Mouse (Mus musculus): ENCODE measurements around the gene Rnf144a. TPM values are rescaled to one million over a fixed set of nuclear protein-coding genes. Genes with fewer than 3 reads are reported as not detected.

Rnf144a gene
- polyA plus RNA-seq, 1 experiment from 2014 or later = 3.2 TPM

GRCm38 (mm10) chr12:26403372-26404125 lies 11.5 kb downstream of the Rnf144a start:
- ATAC-seq (no peak), DNase-seq (no peak)
- Histone ChIP-seq H3K4me1 (ENCODE audit: insufficient read depth) (peaks cover 33% of the 10 kb centered on the region), H3K4me2 (ENCODE audit: low read depth, low read length) (no peak overlapping the region), H3K9me3 (ENCODE audit: low read length) (no peaks in the 10 kb centered on the region), H3K36me3 (replicated peaks; ENCODE audit: insufficient read depth, low read length) (no peaks in the 10 kb centered on the region), H3K4me3 (ENCODE audit: low read depth, low read length) (no peak overlapping the region), H3K9ac (replicated peaks) (no peak overlapping the region), H3K27me3 (ENCODE audit: insufficient read depth, low read length) (no peaks in the 10 kb centered on the region), H3K27ac (ENCODE audit: low read depth) (no peak overlapping the region)
- no peak for TF ChIP-seq CTCF (IDR thresholded peaks at IDR 0.05; ENCODE audit: low read depth)
- no peak for TF ChIP-seq EP300 (IDR thresholded peaks at IDR 0.05; ENCODE audit: low read depth)
- WGBS (ENCODE audit: insufficient replicate concordance) = 71% methylated on average over 16 of the region's 16 CpGs

GRCm38 (mm10) chr12:26401696-26402470 lies 13.2 kb downstream of the Rnf144a start:
- Histone ChIP-seq H3K4me3 (ENCODE audit: low read depth, low read length) (no peak overlapping the region), H3K36me3 (replicated peaks; ENCODE audit: insufficient read depth, low read length) (no peaks in the 10 kb centered on the region), H3K9ac (replicated peaks) (no peak overlapping the region), H3K27me3 (ENCODE audit: insufficient read depth, low read length) (no peaks in the 10 kb centered on the region), H3K4me1 (ENCODE audit: insufficient read depth) (peaks cover 33% of the 10 kb centered on the region), H3K4me2 (ENCODE audit: low read depth, low read length) (0 out of 2 replicates have a peak overlapping the region, but pooled peaks have one; percentile 11), H3K27ac (ENCODE audit: low read depth) (peak overlapping the region; percentile 53; the same call in 1 of the 2 replicates), H3K9me3 (ENCODE audit: low read length) (no peaks in the 10 kb centered on the region)
- 43% methylated on average over 10 of the region's 10 CpGs for WGBS (ENCODE audit: insufficient replicate concordance)
- DNase-seq = no peak
- ATAC-seq = no peak
- TF ChIP-seq EP300 (IDR thresholded peaks at IDR 0.05; ENCODE audit: low read depth) (peak; percentile 50; the same call in 1 of the 2 replicates), CTCF (IDR thresholded peaks at IDR 0.05; ENCODE audit: low read depth) (no peak)

- DNase-seq (no peak), ATAC-seq (0 out of 2 replicates have a peak, but pooled peaks have one; percentile 6)
- no peaks in the 10 kb centered on the region for H3K9me3 ChIP-seq (ENCODE audit: low read length)
- H3K27me3 ChIP-seq (ENCODE audit: insufficient read depth, low read length) = no peaks in the 10 kb centered on the region
- H3K4me3 ChIP-seq (ENCODE audit: low read depth, low read length) = no peak overlapping the region
- peaks cover 33% of the 10 kb centered on the region for H3K4me1 ChIP-seq (ENCODE audit: insufficient read depth)
- peak overlapping the region; percentile 53; the same call in 1 of the 2 replicates for H3K27ac ChIP-seq (ENCODE audit: low read depth)
- H3K4me2 ChIP-seq (ENCODE audit: low read depth, low read length) = 0 out of 2 replicates have a peak overlapping the region, but pooled peaks have one; percentile 11
- H3K36me3 ChIP-seq (replicated peaks; ENCODE audit: insufficient read depth, low read length) = no peaks in the 10 kb centered on the region
- TF ChIP-seq CTCF (IDR thresholded peaks at IDR 0.05; ENCODE audit: low read depth) (no peak), EP300 (IDR thresholded peaks at IDR 0.05; ENCODE audit: low read depth) (no peak)
- no peak overlapping the region for H3K9ac ChIP-seq (replicated peaks)
- WGBS (ENCODE audit: insufficient replicate concordance) = 48% methylated on average over 1 of the region's 1 CpGs
Measured at GRCm38 (mm10) chr12:26401254-26401653, 13.8 kb downstream of the Rnf144a start.

- DNase-seq = no peak
- H3K27me3 ChIP-seq (ENCODE audit: insufficient read depth, low read length) = no peaks in the 10 kb centered on the region
- 71% methylated on average over 1 of the region's 1 CpGs for WGBS (ENCODE audit: insufficient replicate concordance)
- H3K9ac ChIP-seq (replicated peaks) = no peak overlapping the region
- H3K27ac ChIP-seq (ENCODE audit: low read depth) = no peak overlapping the region
- H3K9me3 ChIP-seq (ENCODE audit: low read length) = no peaks in the 10 kb centered on the region
- peaks cover 33% of the 10 kb centered on the region for H3K4me1 ChIP-seq (ENCODE audit: insufficient read depth)
- TF ChIP-seq EP300 (IDR thresholded peaks at IDR 0.05; ENCODE audit: low read depth) (no peak), CTCF (IDR thresholded peaks at IDR 0.05; ENCODE audit: low read depth) (no peak)
- no peak overlapping the region for H3K4me3 ChIP-seq (ENCODE audit: low read depth, low read length)
- no peak overlapping the region for H3K4me2 ChIP-seq (ENCODE audit: low read depth, low read length)
- ATAC-seq = peak; percentile 78
- H3K36me3 ChIP-seq (replicated peaks; ENCODE audit: insufficient read depth, low read length) = no peaks in the 10 kb centered on the region
Measured at GRCm38 (mm10) chr12:26400762-26401161, 14.3 kb downstream of the Rnf144a start.

- TF ChIP-seq CTCF (IDR thresholded peaks at IDR 0.05; ENCODE audit: low read depth) (no peak), EP300 (IDR thresholded peaks at IDR 0.05; ENCODE audit: low read depth) (no peak)
- WGBS (ENCODE audit: insufficient replicate concordance) = 87% methylated on average over 6 of the region's 6 CpGs
- no peak overlapping the region for H3K4me2 ChIP-seq (ENCODE audit: low read depth, low read length)
- H3K36me3 ChIP-seq (replicated peaks; ENCODE audit: insufficient read depth, low read length) = no peaks in the 10 kb centered on the region
- no peaks in the 10 kb centered on the region for H3K9me3 ChIP-seq (ENCODE audit: low read length)
- no peak for ATAC-seq
- H3K27ac ChIP-seq (ENCODE audit: low read depth) = no peak overlapping the region
- no peaks in the 10 kb centered on the region for H3K27me3 ChIP-seq (ENCODE audit: insufficient read depth, low read length)
- no peak for DNase-seq
- no peak overlapping the region for H3K4me3 ChIP-seq (ENCODE audit: low read depth, low read length)
- peaks cover 25% of the 10 kb centered on the region for H3K4me1 ChIP-seq (ENCODE audit: insufficient read depth)
- no peak overlapping the region for H3K9ac ChIP-seq (replicated peaks)
Measured at GRCm38 (mm10) chr12:26399391-26399790, 15.7 kb downstream of the Rnf144a start.

GRCm38 (mm10) chr12:26398597-26398996 lies 16.5 kb downstream of the Rnf144a start:
- Histone ChIP-seq H3K4me1 (ENCODE audit: insufficient read depth) (peaks cover 27% of the 10 kb centered on the region), H3K27ac (ENCODE audit: low read depth) (0 out of 2 replicates have a peak overlapping the region, but pooled peaks have one; percentile 16), H3K27me3 (ENCODE audit: insufficient read depth, low read length) (no peaks in the 10 kb centered on the region), H3K9me3 (ENCODE audit: low read length) (no peaks in the 10 kb centered on the region), H3K4me3 (ENCODE audit: low read depth, low read length) (no peak overlapping the region), H3K36me3 (replicated peaks; ENCODE audit: insufficient read depth, low read length) (no peaks in the 10 kb centered on the region), H3K4me2 (ENCODE audit: low read depth, low read length) (no peak overlapping the region), H3K9ac (replicated peaks) (no peak overlapping the region)
- TF ChIP-seq EP300 (IDR thresholded peaks at IDR 0.05; ENCODE audit: low read depth) (peak; percentile 56; the same call in 1 of the 2 replicates), CTCF (IDR thresholded peaks at IDR 0.05; ENCODE audit: low read depth) (no peak)
- DNase-seq (peak; percentile 68), ATAC-seq (peak; percentile 64)
- WGBS (ENCODE audit: insufficient replicate concordance) = 19% methylated on average over 2 of the region's 2 CpGs

Measured in liver, postnatal 0 days (tissue).